Mouse (Mus musculus) thymus, adult 2 months (tissue): ENCODE results near the gene Adgrf3.

Experiments used
- CTCF ChIP-seq: fragments of 200-500 bp; IDR thresholded peaks from 2 replicates; pipeline ENCODE4 v1.5.1; 2012; ENCODE audit warnings: mild to moderate bottlenecking, control low read depth, low read length, moderate library complexity, borderline replicate concordance; ENCODE audit not compliant: control insufficient read depth, poor library complexity, insufficient read depth; ENCODE audit errors: extremely low read depth
- POLR2A ChIP-seq: fragments of 200-500 bp; IDR thresholded peaks from 2 replicates; pipeline ENCODE4 v1.6.1; 2012; ENCODE audit warnings: mild to moderate bottlenecking, low read length, control low read depth, moderate library complexity; ENCODE audit not compliant: control insufficient read depth, poor library complexity, insufficient read depth; ENCODE audit errors: extremely low read depth

DNA sequence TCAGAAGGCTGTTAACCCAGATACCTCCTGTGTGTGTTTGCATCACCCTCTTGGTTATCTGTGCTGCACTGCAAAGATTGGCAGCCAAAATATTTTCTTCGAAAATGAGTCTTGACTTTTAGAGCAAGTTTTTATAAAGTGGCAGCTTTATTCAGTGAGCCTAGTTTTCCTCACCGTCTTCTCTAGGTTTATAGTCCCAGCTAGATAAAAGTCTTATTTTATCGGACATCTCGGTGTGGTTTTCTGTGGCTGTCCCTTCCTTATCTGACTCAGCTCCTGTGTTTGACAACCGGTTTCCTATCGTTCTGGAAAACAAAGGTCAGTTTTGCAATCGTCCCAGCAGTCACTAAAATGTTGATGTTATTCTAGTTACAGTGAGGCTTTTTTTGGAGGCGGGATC, 28.5 kb upstream of the Adgrf3 start:
- TF ChIP-seq POLR2A (no peak), CTCF (no peak)
